7 mouse cellular contexts compared by ENCODE assay signal in the genomic region with DNA sequence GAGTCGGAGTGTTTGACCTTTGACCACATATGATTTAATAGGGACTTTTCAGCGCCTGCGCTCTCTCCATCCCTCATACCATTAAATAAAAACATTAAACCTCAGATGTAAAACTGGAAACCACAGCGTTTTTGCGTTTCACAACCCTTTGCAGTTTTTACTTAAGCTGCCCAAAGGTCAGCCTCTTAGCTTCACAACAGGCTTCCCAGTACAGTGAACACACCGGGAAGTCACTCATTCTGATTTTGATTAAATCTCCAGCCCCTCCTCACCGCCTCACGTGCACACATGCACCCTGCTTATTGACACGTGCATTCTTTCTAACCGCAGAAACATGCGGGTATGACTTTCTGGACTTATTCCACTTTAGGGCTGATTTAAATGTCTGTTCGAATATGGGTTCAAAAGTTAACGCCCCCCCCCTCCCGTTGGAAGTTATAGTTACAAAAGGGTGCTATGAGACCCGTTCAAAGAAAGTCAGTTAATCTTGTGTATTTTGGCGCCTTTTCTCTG.
DNase-seq lines count a peak whose midpoint lies in the region; ATAC-seq and TF ChIP-seq lines count a peak whose summit lies in the region.

No protein-coding gene starts in this region.

- no peaks in the 10 kb centered on the region for H3K27me3 ChIP-seq in heart, postnatal 0 days (ENCODE audit: control insufficient read depth, insufficient read depth, low read length)
- H3K27me3 ChIP-seq in limb, embryonic 10.5 days (ENCODE audit: low read depth, poor library complexity, severe bottlenecking), result no peaks in the 10 kb centered on the region
- H3K27me3 ChIP-seq in neural tube, embryonic 12.5 days (replicated peaks), result no peaks in the 10 kb centered on the region

- peaks cover 6% of the 10 kb centered on the region; the same call in 1 of the 2 replicates for H3K4me1 ChIP-seq in heart, postnatal 0 days (ENCODE audit: control insufficient read depth, insufficient read depth)
- H3K4me1 ChIP-seq in limb, embryonic 10.5 days, result peaks cover 67% of the 10 kb centered on the region
- H3K4me1 ChIP-seq in neural tube, embryonic 12.5 days, result peaks cover 35% of the 10 kb centered on the region

- peak overlapping the region; percentile 100 for H3K27ac ChIP-seq in heart, postnatal 0 days (ENCODE audit: low read depth)
- peak overlapping the region; percentile 96 for H3K27ac ChIP-seq in limb, embryonic 10.5 days
- H3K27ac ChIP-seq in neural tube, embryonic 12.5 days, result peak overlapping the region; percentile 3; the same call in 1 of the 2 replicates

- H3K9me3 ChIP-seq in heart, postnatal 0 days (replicated peaks; ENCODE audit: control insufficient read depth, low read length), result no peaks in the 10 kb centered on the region
- no peaks in the 10 kb centered on the region for H3K9me3 ChIP-seq in limb, embryonic 10.5 days (replicated peaks)
- H3K9me3 ChIP-seq in neural tube, embryonic 12.5 days, result no peaks in the 10 kb centered on the region

- 6% methylated on average over 16 of the region's 16 CpGs for WGBS in heart, postnatal 0 days
- WGBS in limb, embryonic 10.5 days, result 4% methylated on average over 16 of the region's 16 CpGs
- WGBS in neural tube, embryonic 12.5 days, result 3% methylated on average over 16 of the region's 16 CpGs

- H3K36me3 ChIP-seq in heart, postnatal 0 days (replicated peaks; ENCODE audit: control insufficient read depth, insufficient read depth, low read length), result no peaks in the 10 kb centered on the region
- H3K36me3 ChIP-seq in limb, embryonic 10.5 days, result no peaks in the 10 kb centered on the region
- H3K36me3 ChIP-seq in neural tube, embryonic 12.5 days, result no peaks in the 10 kb centered on the region

- TF ChIP-seq CTCF in heart, postnatal 0 days (IDR thresholded peaks at IDR 0.05; ENCODE audit: low read depth), result no peak

- H3K4me2 ChIP-seq in heart, postnatal 0 days (ENCODE audit: low read depth, low read length), result peak overlapping the region; percentile 95
- H3K4me2 ChIP-seq in neural tube, embryonic 12.5 days (replicated peaks), result peak overlapping the region; percentile 92

- peak overlapping the region; percentile 97 for H3K4me3 ChIP-seq in heart, postnatal 0 days (ENCODE audit: low read depth, low read length)
- H3K4me3 ChIP-seq in limb, embryonic 10.5 days, result peak overlapping the region; percentile 61
- H3K4me3 ChIP-seq in neural tube, embryonic 12.5 days, result no peak overlapping the region; the same call in 1 of the 2 replicates

- no peak for TF ChIP-seq EP300 in heart, postnatal 0 days (IDR thresholded peaks at IDR 0.05; ENCODE audit: low read depth)

- DNase-seq in 3T3-L1 (ENCODE audit: low read depth, low spot score), result peak; percentile 89
- DNase-seq in NIH3T3 (ENCODE audit: low read depth), result peak; percentile 97
- DNase-seq in heart, postnatal 0 days (ENCODE audit: low spot score), result peak; percentile 17
- peak; percentile 47 for DNase-seq in limb, embryonic 10.5 days (ENCODE audit: low spot score)
- no peak for DNase-seq in thymus, adult 18-20 months
- no peak for DNase-seq in testis, postnatal 10 days (ENCODE audit: low spot score)

- ATAC-seq in heart, postnatal 0 days (ENCODE audit: insufficient read depth, low read depth), result no peak
- ATAC-seq in neural tube, embryonic 12.5 days (ENCODE audit: low FRiP score, low read depth), result no peak

- peak overlapping the region; percentile 68 for H3K9ac ChIP-seq in heart, postnatal 0 days (replicated peaks; ENCODE audit: low read depth, low read length)
- H3K9ac ChIP-seq in neural tube, embryonic 12.5 days, result peak overlapping the region; percentile 70; the same call in 1 of the 2 replicates

Comparison
In these comparisons a context has a peak if more than half of its experiments do, and no peak if none do; other contexts are left out.
1. DNase-seq: peak in 3T3-L1 (single experiment), NIH3T3 (single experiment), heart, postnatal 0 days (single experiment) and limb, embryonic 10.5 days (single experiment); none in thymus, adult 18-20 months (0 of 2) and testis, postnatal 10 days (single experiment).
2. H3K27ac ChIP-seq: peak in every context shown above with its lines; median percentile 100 in heart, postnatal 0 days; 96 in limb, embryonic 10.5 days; 3 in neural tube, embryonic 12.5 days.